Mouse (Mus musculus) ovary, postnatal 10 days (tissue): ENCODE results near the gene Isy1.

ENCODE experiments used
- DNase-seq: peaks from one replicate; pipeline ENCODE4 v3.0.0; 2022; ENCODE audit warnings: low spot score

Isy1 gene

DNA sequence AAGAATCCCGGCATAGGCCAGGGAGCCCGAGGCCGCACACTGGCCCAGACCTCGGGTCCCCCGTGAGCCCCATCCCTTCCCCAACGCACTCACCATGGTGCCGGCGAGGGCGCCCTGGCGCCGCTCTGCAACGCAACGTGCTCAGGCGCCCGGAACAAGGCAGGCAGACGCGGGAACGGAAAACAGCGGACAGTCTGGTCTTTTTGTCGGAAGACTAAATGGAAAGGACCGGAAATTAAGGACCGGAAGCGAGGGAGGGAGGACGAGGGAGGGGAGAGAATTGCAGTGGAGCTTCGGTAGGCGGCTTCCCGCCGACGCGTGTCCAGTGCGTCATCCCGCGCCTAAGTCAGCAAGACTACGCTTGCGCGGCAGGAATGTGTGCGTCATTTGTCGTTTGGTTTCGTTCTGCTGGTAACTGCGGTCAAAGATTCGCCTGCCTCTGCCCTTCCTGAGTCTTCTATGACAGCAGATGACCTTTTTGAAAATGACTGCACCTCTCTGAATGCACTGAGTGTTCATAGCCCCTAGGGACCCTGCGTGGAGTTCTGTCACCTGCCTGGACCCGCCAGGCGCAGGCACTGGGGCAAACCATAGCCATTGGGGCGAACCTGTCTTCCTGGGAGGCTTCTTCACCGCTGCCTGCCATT, at the start of gene Isy1:
Gene Isy1, minus strand, starts transcription at position 248 of the 647 bp plus-strand sequence.
- peak; percentile 73 for DNase-seq

- DNase-seq = peak; percentile 99
Measured at GRCm38 (mm10) chr6:87887594-87888233, 49.1 kb upstream of the Isy1 start, which contains the start of gene Copg1. Gene Copg1, plus strand, starts transcription at chr6:87887814.

GRCm38 (mm10) chr6:87886721-87887120, 48.1 kb upstream of the Isy1 start:
- DNase-seq = no peak

DNA sequence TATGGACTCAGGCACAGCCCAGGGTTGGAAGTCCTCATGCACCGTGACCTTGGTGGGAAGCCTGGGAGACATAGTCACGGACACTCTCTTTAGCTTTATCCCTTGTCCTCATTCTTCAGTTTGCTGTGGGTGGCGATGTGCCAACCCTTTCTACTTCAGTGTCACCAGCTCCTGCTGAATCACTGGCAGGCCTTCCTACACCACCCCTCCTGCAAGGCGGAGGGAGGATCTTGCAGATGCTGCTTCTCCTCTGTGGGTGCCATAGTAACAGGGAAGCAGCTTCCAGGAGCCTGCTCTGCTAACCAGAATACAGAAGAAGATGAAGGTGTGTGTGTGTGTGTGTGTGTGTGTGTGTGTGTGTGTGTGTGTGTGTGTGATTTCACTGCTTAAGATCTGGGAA, 44.2 kb upstream of the Isy1 start:
- DNase-seq = no peak

GRCm38 (mm10) chr6:87882221-87882620, 43.6 kb upstream of the Isy1 start:
- no peak for DNase-seq

GRCm38 (mm10) chr6:87879628-87880027, 41.0 kb upstream of the Isy1 start:
- DNase-seq = no peak

- no peak for DNase-seq
Measured at GRCm38 (mm10) chr6:87879010-87879409, 40.4 kb upstream of the Isy1 start.

DNA sequence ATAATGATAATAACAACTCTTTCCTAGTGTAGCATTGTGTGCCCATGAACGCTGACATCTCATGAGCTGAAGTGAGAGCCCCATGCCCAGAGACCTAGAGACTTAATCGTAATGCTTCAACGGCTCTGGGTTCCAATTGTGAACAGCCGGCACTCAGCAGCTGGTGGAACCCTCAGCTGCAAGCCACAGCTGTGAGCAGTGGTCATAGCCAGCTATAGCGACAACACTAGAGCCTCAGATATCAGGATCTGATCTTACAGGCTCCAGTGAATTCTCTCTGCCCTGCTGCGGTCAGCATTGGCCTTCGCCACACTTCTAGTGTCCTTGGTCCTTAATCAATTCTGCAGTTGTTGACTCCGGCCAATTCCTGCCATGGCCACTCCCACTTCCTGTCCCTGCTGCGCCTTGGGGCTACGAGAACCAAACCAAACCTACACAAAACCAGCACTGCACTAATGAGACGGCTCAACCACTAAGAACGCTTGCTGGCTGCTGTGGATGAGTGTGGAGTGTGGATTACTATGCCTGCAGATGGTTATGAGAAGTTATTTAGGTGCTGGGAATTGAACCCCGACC, 37.6 kb upstream of the Isy1 start:
- no peak for DNase-seq

DNA sequence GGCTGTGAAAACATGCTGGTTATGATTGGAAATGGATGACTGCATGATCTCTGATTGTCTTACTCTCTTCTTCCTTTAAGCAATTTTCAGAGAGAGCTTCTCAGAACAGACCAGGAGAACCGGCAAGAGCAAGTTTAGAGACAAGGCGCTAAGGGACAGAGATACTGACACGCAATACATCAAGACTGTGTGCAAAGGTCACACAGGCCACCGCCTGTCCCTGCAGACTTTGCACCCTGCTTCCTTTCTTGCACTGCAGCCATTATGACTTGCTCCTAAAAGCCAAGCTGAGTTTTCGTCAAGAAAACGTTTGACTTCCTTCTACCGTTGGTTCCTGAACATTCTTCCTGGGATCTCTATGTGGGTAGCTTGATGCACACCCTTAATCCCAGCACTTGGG, 37.0 kb upstream of the Isy1 start:
- no peak for DNase-seq

DNA sequence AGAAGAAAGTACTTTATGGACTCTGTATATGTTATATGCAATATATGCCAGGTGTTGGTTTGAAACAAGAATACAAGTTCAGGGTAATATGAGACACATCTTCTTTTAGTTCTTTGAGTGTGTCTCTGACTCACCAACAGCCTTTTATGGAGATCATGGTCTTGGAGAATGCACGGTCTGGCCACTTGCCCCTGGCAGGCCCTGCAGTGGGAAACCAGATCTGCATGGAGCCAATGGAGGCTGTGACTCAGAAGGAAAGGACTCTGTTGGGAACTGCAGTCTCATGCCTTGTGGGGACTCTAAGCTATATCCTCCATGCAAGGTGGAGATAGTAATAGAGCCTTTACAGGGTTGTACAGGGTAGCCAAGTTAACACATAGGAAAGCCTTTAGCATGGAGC, 36.5 kb upstream of the Isy1 start:
- no peak for DNase-seq

DNA sequence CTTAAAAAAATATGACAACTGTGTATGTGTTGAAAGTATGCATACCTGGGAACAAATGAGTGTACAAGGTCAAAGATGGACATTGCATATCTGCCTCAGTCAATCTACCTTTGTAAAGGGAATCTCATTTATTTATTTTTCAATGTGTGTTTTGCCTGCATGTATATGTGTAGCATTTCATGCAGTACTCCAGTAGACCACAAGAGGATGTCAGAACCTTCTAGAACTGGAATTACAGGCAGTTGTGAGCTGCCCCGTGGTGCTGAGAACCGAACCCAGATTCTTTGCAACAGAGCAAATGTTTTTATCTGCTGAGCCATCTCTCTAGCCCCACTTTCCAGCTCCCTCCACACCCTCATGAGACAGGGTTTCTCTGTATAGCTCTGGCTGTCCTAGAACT, 35.4 kb upstream of the Isy1 start:
- DNase-seq = no peak

DNA sequence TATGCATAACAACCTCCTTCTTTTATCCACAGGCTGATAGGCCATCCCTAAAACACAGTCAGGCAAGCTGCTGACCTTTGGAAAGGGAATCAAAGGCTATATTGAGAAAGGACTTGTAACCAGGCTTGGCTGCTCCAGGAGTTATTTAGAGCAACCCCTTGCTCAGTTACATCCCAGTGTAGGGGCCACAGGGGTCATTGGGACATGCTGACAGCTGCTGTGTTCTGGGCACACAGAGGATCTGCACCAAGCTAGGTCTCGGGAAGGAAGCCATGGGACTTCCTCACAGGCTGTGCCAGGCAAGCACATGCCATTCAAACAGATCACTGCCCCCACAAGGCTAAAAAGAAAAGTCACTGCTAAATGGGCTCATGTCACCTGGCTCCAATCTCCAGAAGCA, 34.5 kb upstream of the Isy1 start:
- no peak for DNase-seq

GRCm38 (mm10) chr6:87871240-87871639, 32.6 kb upstream of the Isy1 start:
- DNase-seq = no peak

DNA sequence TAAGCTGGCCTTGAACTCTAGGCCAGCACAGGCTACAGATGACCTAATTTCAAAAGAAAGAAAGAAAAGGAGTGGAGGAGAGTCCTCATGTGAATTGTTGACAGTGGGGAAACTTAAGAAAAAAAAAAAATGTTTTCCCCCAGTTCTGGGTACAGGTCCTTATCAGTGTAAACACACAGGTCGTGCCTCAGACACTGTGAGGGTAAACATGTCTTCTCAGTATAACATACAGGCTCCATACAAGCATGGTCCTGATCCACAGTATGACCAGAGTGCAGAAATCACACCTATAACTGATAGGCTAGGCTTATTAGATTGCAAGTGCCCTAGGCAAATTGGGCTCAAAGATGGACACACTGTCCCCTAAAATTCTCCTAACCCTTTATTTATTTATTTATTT, 31.8 kb upstream of the Isy1 start:
- no peak for DNase-seq

GRCm38 (mm10) chr6:87868871-87869506, 30.4 kb upstream of the Isy1 start:
- DNase-seq = peak; percentile 29

DNA sequence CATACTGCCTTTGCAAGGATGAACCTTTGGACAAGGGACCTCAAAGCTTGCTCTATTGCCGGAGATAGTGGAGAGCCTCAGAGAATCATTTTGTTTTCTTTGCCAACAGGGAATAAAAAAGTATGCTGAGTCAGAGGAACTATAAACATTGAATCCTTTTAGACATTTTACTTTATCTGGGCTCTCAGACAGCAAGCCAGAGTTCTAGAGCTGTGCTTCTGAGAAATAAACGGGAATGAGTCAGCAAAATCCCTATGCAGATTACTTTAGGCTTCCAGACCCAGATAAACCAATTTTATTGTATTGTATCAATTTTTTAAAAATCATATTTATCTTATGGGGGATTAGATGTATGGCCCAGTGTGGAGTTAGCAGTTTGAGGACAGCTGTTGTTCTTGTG, 28.7 kb upstream of the Isy1 start:
- DNase-seq = no peak

- no peak for DNase-seq
Measured at GRCm38 (mm10) chr6:87866211-87866610, 27.6 kb upstream of the Isy1 start.

DNA sequence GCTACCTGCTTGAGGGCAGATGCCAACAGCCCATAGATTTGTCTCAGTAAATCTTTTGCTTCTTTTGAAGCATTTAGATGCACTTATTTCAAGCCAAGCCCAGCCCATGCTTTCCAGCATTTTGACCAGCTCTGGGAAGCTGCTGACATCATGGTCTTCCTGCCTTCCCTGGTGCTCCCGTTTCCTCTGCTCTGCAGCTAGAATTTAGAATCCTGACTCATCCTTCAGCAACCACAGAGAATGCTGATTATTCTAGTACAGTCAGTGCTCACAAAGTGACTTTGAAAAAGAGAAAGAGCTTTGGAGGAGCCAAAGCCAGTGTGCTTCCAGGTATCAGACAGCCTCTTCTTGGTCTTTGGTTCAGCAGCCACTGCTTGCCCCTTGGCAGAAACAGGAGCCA, 18.5 kb upstream of the Isy1 start:
- DNase-seq = no peak

GRCm38 (mm10) chr6:87853446-87853845, 14.8 kb upstream of the Isy1 start:
- DNase-seq = no peak

DNA sequence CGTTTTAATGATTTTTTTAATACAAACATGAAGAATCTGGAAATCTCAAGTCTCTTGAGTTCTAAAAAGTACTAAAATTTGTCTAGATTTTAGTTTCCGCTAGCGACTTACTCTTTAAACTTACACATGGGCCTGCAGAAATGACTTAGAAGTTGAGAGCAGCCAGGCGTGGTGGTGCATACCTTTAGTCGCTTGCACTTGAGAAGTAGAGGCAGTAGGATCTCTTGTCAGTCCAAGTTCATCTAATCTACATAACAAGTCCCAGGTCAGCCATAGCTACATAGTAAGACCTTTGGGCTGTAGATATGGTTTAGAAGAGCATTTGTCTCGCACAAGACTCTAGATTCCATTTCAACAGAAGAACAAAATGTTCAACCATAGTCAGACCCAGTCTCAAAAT, 13.3 kb upstream of the Isy1 start:
- DNase-seq = no peak

- peak; percentile 95 for DNase-seq
Measured at GRCm38 (mm10) chr6:87850900-87851614, 12.5 kb upstream of the Isy1 start, which contains the start of gene Cnbp. Gene Cnbp, minus strand, starts transcription at chr6:87851106.

DNA sequence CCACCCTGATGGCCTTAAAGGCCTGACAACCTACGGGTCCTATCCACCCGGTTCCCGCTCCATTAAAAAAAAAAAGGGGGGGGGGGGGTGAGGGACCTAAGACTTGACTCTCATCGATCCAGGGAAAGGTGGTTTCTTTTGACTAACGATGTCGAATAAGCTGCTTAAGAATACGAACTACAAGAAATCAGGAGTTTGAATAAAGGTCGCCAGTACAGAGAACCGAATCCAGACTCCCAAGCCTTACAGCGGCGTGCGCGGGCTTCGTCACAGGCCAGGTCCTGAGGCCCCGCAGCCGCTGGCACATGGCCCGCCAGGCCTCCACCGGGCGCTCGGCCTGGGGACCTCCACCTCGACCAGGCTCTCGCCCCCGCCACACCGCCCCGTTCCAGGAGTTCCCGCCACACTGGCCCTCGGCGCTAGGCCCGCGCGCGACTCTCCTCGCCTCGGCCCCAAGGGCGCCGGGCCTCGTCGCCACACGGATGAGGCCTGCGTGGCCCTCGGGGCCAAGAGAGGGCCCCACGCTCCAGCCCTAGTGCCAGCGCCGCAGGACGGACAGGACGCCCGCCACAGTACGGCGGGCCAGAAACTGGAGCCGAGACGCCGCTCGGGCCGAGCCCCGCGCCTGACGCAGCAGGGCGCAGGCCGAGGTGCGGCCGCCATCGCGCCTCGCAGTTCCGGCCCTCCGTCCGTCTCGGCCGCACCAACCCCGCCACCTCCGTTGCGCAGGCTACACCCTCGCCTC, 11.7 kb upstream of the Isy1 start:
- DNase-seq = peak; percentile 54
